Mouse (Mus musculus) heart, adult 2 months (tissue): ENCODE results near the gene Gm6899.

Source experiments
- CTCF ChIP-seq: fragments of 200-600 bp; IDR thresholded peaks from 2 replicates; pipeline ENCODE4 v1.8.1; 2022; ENCODE audit warnings: antibody characterized with exemption, mild to moderate bottlenecking, moderate library complexity
- EP300 ChIP-seq: fragments of 200-500 bp; IDR thresholded peaks from 2 replicates; pipeline ENCODE4 v1.6.1; 2011; ENCODE audit warnings: low read depth, low read length, control low read depth; ENCODE audit not compliant: insufficient read depth
- POLR2A ChIP-seq: fragments of 200-500 bp; IDR thresholded peaks from 2 replicates; pipeline ENCODE4 v1.6.1; 2011; ENCODE audit warnings: mild to moderate bottlenecking, low read depth, low read length, control low read depth; ENCODE audit not compliant: insufficient read depth

GRCm38 (mm10) chr11:26592395-26593053 lies 517 bp upstream of the Gm6899 start:
- no peak for TF ChIP-seq EP300
- no peak for TF ChIP-seq CTCF
- TF ChIP-seq POLR2A, result no peak
